Mouse (Mus musculus): ENCODE measurements at regions not wholly inside any gene's neighbourhood (a gene's known extent, or its start where the extent isn't known, plus 50 kb on each side); places are given as distances from the start of the nearest gene placed in this dataset.

GRCm38 (mm10) chr2:80878437-80878836 lies 261.4 kb downstream of the Nup35 start:
- TF ChIP-seq EP300 (IDR thresholded peaks at IDR 0.05; ENCODE audit: low read depth in 1 of 2, low read length in 2 of 2): no peak
- TF ChIP-seq CHD1 (IDR thresholded peaks at IDR 0.05; ENCODE audit: low read depth, low read length): no peak
- TF ChIP-seq MXI1 (IDR thresholded peaks at IDR 0.05; ENCODE audit: low read depth, low read length): no peak
- TF ChIP-seq POLR2A (IDR thresholded peaks at IDR 0.05; ENCODE audit: control insufficient read depth in 1 of 2, insufficient read depth in 1 of 2, low read depth in 1 of 2, low read length in 2 of 2, poor library complexity in 1 of 2): no peak
- no peak for TF ChIP-seq GATA1 (IDR thresholded peaks at IDR 0.05; ENCODE audit: low read depth, low read length)
- TF ChIP-seq CTCF (IDR thresholded peaks at IDR 0.05 in 2 of 3, conservative IDR thresholded peaks at IDR 0.05 in 1 of 3; ENCODE audit: control insufficient read depth in 1 of 3, insufficient read depth in 1 of 3, low read depth in 2 of 3, low read length in 3 of 3, poor library complexity in 1 of 3, severe bottlenecking in 1 of 3): no peak
- TF ChIP-seq E2F4 (IDR thresholded peaks at IDR 0.05; ENCODE audit: borderline replicate concordance, low read depth, low read length): no peak
- TF ChIP-seq NRF1 (IDR thresholded peaks at IDR 0.05; ENCODE audit: insufficient read depth, low read depth, low read length, poor library complexity, severe bottlenecking): no peak
- no peak for TF ChIP-seq TBP (IDR thresholded peaks at IDR 0.05; ENCODE audit: low read depth, low read length)
- TF ChIP-seq NELFE (IDR thresholded peaks at IDR 0.05; ENCODE audit: low read depth, low read length): no peak
- TF ChIP-seq USF2 (IDR thresholded peaks at IDR 0.05; ENCODE audit: borderline replicate concordance in 1 of 2, insufficient read depth in 1 of 2, low read depth in 1 of 2, low read length in 2 of 2): no peak
